Mouse (Mus musculus) cortical plate, adult 2 months (tissue): ENCODE data around the gene Gnb1.

Source experiments
- CTCF ChIP-seq: fragments of 200-500 bp; IDR thresholded peaks from 2 replicates; pipeline ENCODE4 v1.5.1; 2011; ENCODE audit warnings: mild to moderate bottlenecking, control low read depth, low read length; ENCODE audit not compliant: insufficient read depth; ENCODE audit errors: extremely low read depth
- POLR2A ChIP-seq: fragments of 200-500 bp; IDR thresholded peaks from 2 replicates; pipeline ENCODE4 v1.6.1; 2011; ENCODE audit warnings: mild to moderate bottlenecking, low read length, control low read depth; ENCODE audit not compliant: insufficient read depth; ENCODE audit errors: extremely low read depth

DNA sequence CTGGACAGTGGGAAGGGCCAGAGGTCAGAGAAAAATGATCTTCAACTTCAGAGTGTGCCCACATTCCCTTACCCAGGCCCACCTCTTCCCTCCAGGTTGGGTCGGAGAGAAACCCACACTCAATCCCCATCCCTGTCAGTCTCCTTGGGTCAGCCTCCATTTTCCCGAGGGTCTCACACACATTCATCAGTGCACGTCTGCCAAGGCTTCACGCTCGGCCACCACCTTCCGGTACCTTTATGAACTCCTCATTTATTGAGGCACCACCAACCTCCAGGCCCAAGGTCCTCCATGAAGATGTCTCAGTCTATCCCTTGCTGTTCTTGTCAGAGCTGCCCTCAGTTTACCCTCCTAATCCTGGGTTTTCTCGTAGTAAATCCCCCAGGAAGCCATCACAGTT, 20.2 kb upstream of the Gnb1 start:
- TF ChIP-seq CTCF: no peak
- TF ChIP-seq POLR2A: no peak
